Mouse (Mus musculus): ENCODE results near the gene Gm28035.

GRCm38 (mm10) chr2:30257699-30258460 is 17.5 kb downstream of the Gm28035 start:
- TF ChIP-seq CTCF (conservative IDR thresholded peaks at IDR 0.05 in 1 of 2, IDR thresholded peaks at IDR 0.05 in 1 of 2; ENCODE audit: low read depth in 2 of 2, low read length in 2 of 2): no peak
- no peak for TF ChIP-seq TBP (conservative IDR thresholded peaks at IDR 0.05; ENCODE audit: low read depth, low read length)
- TF ChIP-seq USF1 (IDR thresholded peaks at IDR 0.05; ENCODE audit: low read depth, low read length): no peak
- no peak for TF ChIP-seq POLR2A (IDR thresholded peaks at IDR 0.05; ENCODE audit: low read depth, low read length)
- TF ChIP-seq JUND (conservative IDR thresholded peaks at IDR 0.05; ENCODE audit: low read depth, low read length): no peak
- no peak for TF ChIP-seq EP300 (IDR thresholded peaks at IDR 0.05; ENCODE audit: low read length)
